Mouse (Mus musculus) spleen, adult 2 months (tissue): ENCODE measurements around the gene Psat1. TPM values are rescaled to one million over a fixed set of nuclear protein-coding genes. Genes with fewer than 3 reads are reported as not detected.

Experiments used
- DNase-seq, 2 experiments: peaks; one replicate each; pipeline versions ENCODE4 v3.0.0 to v3.0.0-alpha.2; 2012 to 2021; ENCODE audit warnings: low spot score in 2 of 2, low read depth in 1 of 2
- H3K27ac ChIP-seq: fragments of 200-500 bp; 2 replicates; pipeline ENCODE4 v1.5.1; 2012; ENCODE audit warnings: low read length, inconsistent platforms; ENCODE audit not compliant: insufficient read depth
- H3K27me3 ChIP-seq: fragments of 200-500 bp; 2 replicates; pipeline ENCODE4 v1.6.1; 2012; ENCODE audit warnings: mild to moderate bottlenecking, moderate library complexity, low read length, inconsistent platforms; ENCODE audit not compliant: control insufficient read depth, insufficient read depth
- H3K36me3 ChIP-seq: fragments of 200-500 bp; 2 replicates; pipeline ENCODE4 v1.6.1; 2012; ENCODE audit warnings: mild to moderate bottlenecking, low read length, inconsistent platforms; ENCODE audit not compliant: control insufficient read depth, insufficient read depth
- H3K4me1 ChIP-seq: fragments of 200-500 bp; 2 replicates; pipeline ENCODE4 v1.6.1; 2011; ENCODE audit warnings: inconsistent platforms; ENCODE audit not compliant: control insufficient read depth, insufficient read depth, insufficient read length
- H3K4me3 ChIP-seq: fragments of 200-500 bp; 2 replicates; pipeline ENCODE4 v1.5.1; 2011; ENCODE audit warnings: mild to moderate bottlenecking, inconsistent platforms; ENCODE audit not compliant: insufficient read depth, insufficient read length; ENCODE audit errors: extremely low read depth
- CTCF ChIP-seq: fragments of 200-500 bp; IDR thresholded peaks from 2 replicates; pipeline ENCODE4 v1.5.1; 2011; ENCODE audit warnings: mild to moderate bottlenecking, inconsistent platforms; ENCODE audit not compliant: insufficient read depth, insufficient read length, insufficient replicate concordance; ENCODE audit errors: extremely low read depth
- POLR2A ChIP-seq: fragments of 200-500 bp; IDR thresholded peaks from 2 replicates; pipeline ENCODE4 v1.6.1; 2011; ENCODE audit warnings: low read depth, low read length, inconsistent platforms
- WGBS: fragments of 180-500 bp; shearing (Covaris S2); methylation state at CpG from one replicate; pipeline ENCODE4 v1.1.7; 2018; 5-methylcytosine and 5-hydroxymethylcytosine counted together
- polyA plus RNA-seq: library from polyadenylated mRNA; depleted of rRNA; stranded (reverse); fragments of >200 nt; gene quantifications from 2 replicates; pipeline ENCODE4 v1.2.3, GENCODE M21; 2012; rRNA removed

The Psat1 gene
- polyA plus RNA-seq, 1 experiment: 5.4 TPM

GRCm38 (mm10) chr19:15866851-15867250, 80.3 kb downstream of the Psat1 start:
- DNase-seq: peak; percentile 9 to 10
- 87% methylated on average over 4 of the region's 4 CpGs for WGBS
- no peaks in the 10 kb centered on the region for H3K4me1 ChIP-seq
- H3K36me3 ChIP-seq: no peaks in the 10 kb centered on the region
- TF ChIP-seq CTCF (peak; percentile 8; the same call in 1 of the 2 replicates), POLR2A (no peak)
- no peaks in the 10 kb centered on the region for H3K27me3 ChIP-seq
- H3K27ac ChIP-seq: no peak overlapping the region
- H3K4me3 ChIP-seq: no peak overlapping the region

GRCm38 (mm10) chr19:15866126-15866525, 81.0 kb downstream of the Psat1 start:
- H3K4me3 ChIP-seq: no peak overlapping the region
- H3K27ac ChIP-seq: no peak overlapping the region
- no peak for DNase-seq
- WGBS: 83% methylated on average over 1 of the region's 1 CpGs
- TF ChIP-seq CTCF: no peak
- no peak for TF ChIP-seq POLR2A
- no peaks in the 10 kb centered on the region for H3K27me3 ChIP-seq
- no peaks in the 10 kb centered on the region for H3K36me3 ChIP-seq
- H3K4me1 ChIP-seq: no peaks in the 10 kb centered on the region

GRCm38 (mm10) chr19:15865431-15865830, 81.7 kb downstream of the Psat1 start:
- Histone ChIP-seq H3K27ac (no peak overlapping the region), H3K27me3 (no peaks in the 10 kb centered on the region), H3K4me3 (no peak overlapping the region), H3K4me1 (no peaks in the 10 kb centered on the region), H3K36me3 (no peaks in the 10 kb centered on the region)
- TF ChIP-seq CTCF (no peak), POLR2A (no peak)
- DNase-seq: no peak

- WGBS: 89% methylated on average over 2 of the region's 2 CpGs
- Histone ChIP-seq H3K36me3 (no peaks in the 10 kb centered on the region), H3K4me1 (no peaks in the 10 kb centered on the region), H3K27me3 (no peaks in the 10 kb centered on the region), H3K4me3 (no peak overlapping the region), H3K27ac (no peak overlapping the region)
- TF ChIP-seq CTCF (no peak), POLR2A (no peak)
- DNase-seq: no peak
Measured at GRCm38 (mm10) chr19:15864129-15864528, 83.0 kb downstream of the Psat1 start.

DNA sequence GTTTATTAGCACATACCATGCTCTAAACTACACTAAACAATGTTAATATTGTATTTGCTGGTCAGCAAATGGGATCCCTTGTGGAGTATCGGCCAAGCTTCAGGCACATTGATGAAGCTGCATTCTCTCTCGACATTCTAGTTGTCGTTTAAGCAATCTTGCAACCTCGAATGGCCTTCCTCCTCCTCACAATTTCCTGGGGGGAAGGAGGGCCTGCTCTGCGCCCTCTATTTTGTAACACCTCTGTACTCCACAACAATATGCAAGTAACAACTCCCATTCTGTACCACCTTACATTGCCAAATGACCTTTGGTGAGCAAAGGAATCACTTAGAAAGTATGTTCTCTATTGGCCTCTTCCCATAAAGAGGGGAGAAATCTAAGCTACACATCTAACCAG, 91.8 kb downstream of the Psat1 start:
- no peaks in the 10 kb centered on the region for H3K27me3 ChIP-seq
- H3K4me3 ChIP-seq: no peak overlapping the region
- WGBS: 78% methylated on average over 5 of the region's 5 CpGs
- H3K27ac ChIP-seq: no peak overlapping the region
- no peaks in the 10 kb centered on the region for H3K36me3 ChIP-seq
- no peak for TF ChIP-seq POLR2A
- no peak for TF ChIP-seq CTCF
- no peaks in the 10 kb centered on the region for H3K4me1 ChIP-seq
- no peak for DNase-seq

Other genes with a start within 250 kb of the Psat1 start
- gene Cep78, start 37.7 kb upstream of the Psat1 start, polyA plus RNA-seq: 1.9 and 2.5 TPM in 2 replicates
- 7.1 and 7.3 TPM in 2 replicates for gene Gnaq, start 185.5 kb upstream of the Psat1 start, polyA plus RNA-seq